9 mouse cellular contexts compared by ENCODE assay signal in genomic region chr11:75402271-75402690, GRCm38 (mm10). TPM values are rescaled to one million over a fixed set of nuclear protein-coding genes. Genes with fewer than 3 reads are reported as not detected.
DNase-seq lines count a peak whose midpoint lies in the region; ATAC-seq and TF ChIP-seq lines count a peak whose summit lies in the region.
"Had no signal": no experiment of that assay in that cellular context is flagged by ENCODE, and none has a peak within 500 bp of the region (broad histone marks: within the 10 kb centered on the region; RNA-seq: fewer than 3 reads in every experiment).

No protein-coding gene starts in this region.

- H3K27ac ChIP-seq in brown adipose tissue, adult 24 weeks (replicated peaks; ENCODE audit: low read depth, low read length): peak overlapping the region; percentile 91
- H3K27ac ChIP-seq in forebrain, postnatal 0 days (ENCODE audit: low read depth, low read length): no peak overlapping the region
- no peak overlapping the region for H3K27ac ChIP-seq in left cerebral cortex, adult 2 months
- no peak overlapping the region; the same call in 1 of the 2 replicates for H3K27ac ChIP-seq in midbrain, embryonic 10.5 days (replicated peaks)
- H3K27ac ChIP-seq in stomach, postnatal 0 days (replicated peaks): peak overlapping the region; percentile 82; the same call in 1 of the 2 replicates
- H3K27ac ChIP-seq: midbrain, embryonic 12.5 days had no signal

- ATAC-seq in forebrain, postnatal 0 days: peak; percentile 85
- peak; percentile 71 for ATAC-seq in inflammation-experienced regulatory T-cells, adult 6 months
- ATAC-seq in stomach, postnatal 0 days (ENCODE audit: low FRiP score, low TSS enrichment): peak; percentile 86

- H3K27me3 ChIP-seq in forebrain, postnatal 0 days (ENCODE audit: insufficient read depth, low read length): no peaks in the 10 kb centered on the region
- no peaks in the 10 kb centered on the region for H3K27me3 ChIP-seq in midbrain, embryonic 10.5 days (ENCODE audit: low read depth, poor library complexity, severe bottlenecking)
- H3K27me3 ChIP-seq in stomach, postnatal 0 days (ENCODE audit: control insufficient read depth, insufficient read depth, low read length): no peaks in the 10 kb centered on the region
- H3K27me3 ChIP-seq: midbrain, embryonic 12.5 days had no signal

- H3K36me3 ChIP-seq in forebrain, postnatal 0 days (ENCODE audit: insufficient read depth): no peaks in the 10 kb centered on the region
- 0 out of 2 replicates have a peak, but pooled peaks cover 9% of the 10 kb centered on the region for H3K36me3 ChIP-seq in midbrain, embryonic 10.5 days
- no peaks in the 10 kb centered on the region; the same call in 1 of the 2 replicates for H3K36me3 ChIP-seq in stomach, postnatal 0 days (ENCODE audit: control insufficient read depth, insufficient read depth, low read length)
- H3K36me3 ChIP-seq: midbrain, embryonic 12.5 days had no signal

- H3K4me1 ChIP-seq in brown adipose tissue, adult 24 weeks (ENCODE audit: control insufficient read depth, insufficient read depth, insufficient read length, low read length): peaks cover 9% of the 10 kb centered on the region; the same call in 1 of the 2 replicates
- H3K4me1 ChIP-seq in forebrain, postnatal 0 days (ENCODE audit: insufficient read depth): 0 out of 2 replicates have a peak, but pooled peaks cover 2% of the 10 kb centered on the region
- peaks cover 3% of the 10 kb centered on the region; the same call in 1 of the 2 replicates for H3K4me1 ChIP-seq in midbrain, embryonic 10.5 days
- peaks cover 2% of the 10 kb centered on the region; the same call in 1 of the 2 replicates for H3K4me1 ChIP-seq in stomach, postnatal 0 days (replicated peaks; ENCODE audit: control insufficient read depth, insufficient read depth)
- H3K4me1 ChIP-seq: midbrain, embryonic 12.5 days had no signal

- no peak overlapping the region for H3K4me2 ChIP-seq in forebrain, postnatal 0 days (ENCODE audit: low read depth)
- no peak overlapping the region for H3K4me2 ChIP-seq in stomach, postnatal 0 days (replicated peaks; ENCODE audit: low read depth)
- H3K4me2 ChIP-seq: midbrain, embryonic 12.5 days had no signal

- H3K4me3 ChIP-seq in brown adipose tissue, adult 24 weeks (ENCODE audit: insufficient read depth, low read depth, low read length): peak overlapping the region; percentile 26
- H3K4me3 ChIP-seq in forebrain, postnatal 0 days (ENCODE audit: low read depth, low read length): no peak overlapping the region
- no peak overlapping the region for H3K4me3 ChIP-seq in left cerebral cortex, adult 2 months
- no peak overlapping the region for H3K4me3 ChIP-seq in midbrain, embryonic 10.5 days
- no peak overlapping the region for H3K4me3 ChIP-seq in stomach, postnatal 0 days (ENCODE audit: low read depth, low read length)
- H3K4me3 ChIP-seq: midbrain, embryonic 12.5 days had no signal

- peak; percentile 82 for TF ChIP-seq CTCF in forebrain, postnatal 0 days (IDR thresholded peaks at IDR 0.05; ENCODE audit: low read depth)
- peak; percentile 76 for TF ChIP-seq CTCF in left cerebral cortex, adult 2 months (IDR thresholded peaks at IDR 0.05)
- peak; percentile 87 for TF ChIP-seq CTCF in stomach, postnatal 0 days (IDR thresholded peaks at IDR 0.05; ENCODE audit: low read depth)

- TF ChIP-seq EP300 in stomach, postnatal 0 days (optimal IDR thresholded peaks at IDR 0.05): no peak

- 56% methylated on average over 5 of the region's 5 CpGs for WGBS in forebrain, postnatal 0 days
- WGBS in midbrain, embryonic 10.5 days: 76% methylated on average over 5 of the region's 5 CpGs
- 40% methylated on average over 5 of the region's 5 CpGs for WGBS in stomach, postnatal 0 days

- intact Hi-C loops in left cerebral cortex, adult 2 months (cut with DNase I): loop anchor here (1.0 to 10.0 kb wide), 3 partner anchors 56 to 173 kb away; partner anchors contain the start of gene Rilp

- peak; percentile 45 for DNase-seq in ovary, adult 18-20 months (ENCODE audit: low spot score)
- no peak for DNase-seq in ovary, postnatal 10 days (ENCODE audit: low spot score)
- peak; percentile 76 for DNase-seq in forebrain, postnatal 0 days
- peak in 1 of 2 experiments; percentile 29 for DNase-seq in left cerebral cortex, adult 2 months (ENCODE audit: extremely low spot score in 1 of 2, low spot score in 2 of 2)
- peak; percentile 38 for DNase-seq in midbrain, embryonic 10.5 days (ENCODE audit: low spot score)
- peak; percentile 54 for DNase-seq in stomach, postnatal 0 days (ENCODE audit: low spot score)

- H3K9ac ChIP-seq in forebrain, postnatal 0 days: no peak overlapping the region
- no peak overlapping the region for H3K9ac ChIP-seq in stomach, postnatal 0 days (ENCODE audit: low read length)
- H3K9ac ChIP-seq: midbrain, embryonic 12.5 days had no signal

- no peaks in the 10 kb centered on the region for H3K9me3 ChIP-seq in forebrain, postnatal 0 days (ENCODE audit: low read length)
- no peaks in the 10 kb centered on the region for H3K9me3 ChIP-seq in midbrain, embryonic 10.5 days (replicated peaks)
- H3K9me3 ChIP-seq in stomach, postnatal 0 days (ENCODE audit: control insufficient read depth, low read length): no peaks in the 10 kb centered on the region
- H3K9me3 ChIP-seq: midbrain, embryonic 12.5 days had no signal

RNA-seq across cellular contexts. Expression of gene Serpinf1, which starts 20.2 kb away (rescaled TPM):
- polyA plus RNA-seq in brown adipose tissue, adult 24 weeks (2012; ENCODE audit: insufficient read depth, insufficient read length, missing spikeins): 78.8 and 102 TPM in 2 replicates
- total RNA-seq in forebrain, postnatal 0 days (2014; rRNA removed): 43.0 and 53.3 TPM in 2 replicates
- polyA plus RNA-seq in forebrain, postnatal 0 days (2015; fragmentation: Nextera tagmentation; extraction: Ambion mirVana): 44.6 and 57.7 TPM in 2 replicates
- 1 to 10 TPM; 3.3 to 5.0 (median 4.9) TPM for polyA plus RNA-seq in inflammation-experienced regulatory T-cells, adult 6 months (2017; shearing (Covaris generic))
- total RNA-seq in left cerebral cortex, adult 2 months (2021): 10 to 100 TPM in 1 of 2 experiments, 1 to 10 TPM in 1; 9.7 to 10.5 TPM
- polyA plus RNA-seq in midbrain, embryonic 10.5 days (2016; fragmentation: Nextera tagmentation; extraction: Ambion mirVana): 69.6 and 70.2 TPM in 2 replicates
- polyA plus RNA-seq in stomach, postnatal 0 days (2015; fragmentation: Nextera tagmentation; extraction: Ambion mirVana): 53.7 and 69.1 TPM in 2 replicates

RNA-seq across cellular contexts. Expression of gene Serpinf2, which starts 37.1 kb away (rescaled TPM):
- polyA plus RNA-seq in brown adipose tissue, adult 24 weeks (2012; ENCODE audit: insufficient read depth, insufficient read length, missing spikeins): 0.48 TPM in 1 of 2 replicates, not detected in the other
- 0.24 TPM in 1 of 2 replicates, not detected in the other for total RNA-seq in forebrain, postnatal 0 days (2014; rRNA removed)
- not detected in 2 replicates for polyA plus RNA-seq in forebrain, postnatal 0 days (2015; fragmentation: Nextera tagmentation; extraction: Ambion mirVana)
- polyA plus RNA-seq in inflammation-experienced regulatory T-cells, adult 6 months (2017; shearing (Covaris generic)): not detected
- under 1 TPM in 1 of 2 experiments, not detected in 1; 0.28 TPM for total RNA-seq in left cerebral cortex, adult 2 months (2021)
- not detected in 2 replicates for polyA plus RNA-seq in midbrain, embryonic 10.5 days (2016; fragmentation: Nextera tagmentation; extraction: Ambion mirVana)
- 17.8 and 19.7 TPM in 2 replicates for polyA plus RNA-seq in stomach, postnatal 0 days (2015; fragmentation: Nextera tagmentation; extraction: Ambion mirVana)
- polyA plus RNA-seq: midbrain, embryonic 12.5 days had no signal

RNA-seq across cellular contexts. Expression of gene Wdr81, which starts 52.2 kb away (rescaled TPM):
- polyA plus RNA-seq in brown adipose tissue, adult 24 weeks (2012; ENCODE audit: insufficient read depth, insufficient read length, missing spikeins): 5.5 and 7.2 TPM in 2 replicates
- total RNA-seq in forebrain, postnatal 0 days (2014; rRNA removed): 15.8 and 15.9 TPM in 2 replicates
- 4.2 and 4.9 TPM in 2 replicates for polyA plus RNA-seq in forebrain, postnatal 0 days (2015; fragmentation: Nextera tagmentation; extraction: Ambion mirVana)
- polyA plus RNA-seq in inflammation-experienced regulatory T-cells, adult 6 months (2017; shearing (Covaris generic)): 1 to 10 TPM; 5.1 to 7.9 (median 5.2) TPM
- 10 to 100 TPM; 19.5 to 20.7 TPM for total RNA-seq in left cerebral cortex, adult 2 months (2021)
- polyA plus RNA-seq in midbrain, embryonic 10.5 days (2016; fragmentation: Nextera tagmentation; extraction: Ambion mirVana): 5.7 and 7.5 TPM in 2 replicates
- polyA plus RNA-seq in stomach, postnatal 0 days (2015; fragmentation: Nextera tagmentation; extraction: Ambion mirVana): 2.6 and 2.7 TPM in 2 replicates

RNA-seq across cellular contexts. Expression of gene Smyd4, which starts 54.0 kb away (rescaled TPM):
- polyA plus RNA-seq in brown adipose tissue, adult 24 weeks (2012; ENCODE audit: insufficient read depth, insufficient read length, missing spikeins): 12.4 and 13.4 TPM in 2 replicates
- 20.8 and 28.8 TPM in 2 replicates for total RNA-seq in forebrain, postnatal 0 days (2014; rRNA removed)
- polyA plus RNA-seq in forebrain, postnatal 0 days (2015; fragmentation: Nextera tagmentation; extraction: Ambion mirVana): 13.9 and 21.5 TPM in 2 replicates
- 10 to 100 TPM; 10.8 to 25.4 (median 23.2) TPM for polyA plus RNA-seq in inflammation-experienced regulatory T-cells, adult 6 months (2017; shearing (Covaris generic))
- 10 to 100 TPM; 15.0 to 16.5 TPM for total RNA-seq in left cerebral cortex, adult 2 months (2021)
- polyA plus RNA-seq in midbrain, embryonic 10.5 days (2016; fragmentation: Nextera tagmentation; extraction: Ambion mirVana): 17.5 and 19.5 TPM in 2 replicates
- polyA plus RNA-seq in stomach, postnatal 0 days (2015; fragmentation: Nextera tagmentation; extraction: Ambion mirVana): 5.0 and 6.3 TPM in 2 replicates

RNA-seq across cellular contexts. Expression of gene Rpa1, which starts 54.2 kb away (rescaled TPM):
- polyA plus RNA-seq in brown adipose tissue, adult 24 weeks (2012; ENCODE audit: insufficient read depth, insufficient read length, missing spikeins): 20.1 and 24.7 TPM in 2 replicates
- 41.6 and 58.5 TPM in 2 replicates for total RNA-seq in forebrain, postnatal 0 days (2014; rRNA removed)
- 50.1 and 54.1 TPM in 2 replicates for polyA plus RNA-seq in forebrain, postnatal 0 days (2015; fragmentation: Nextera tagmentation; extraction: Ambion mirVana)
- 100 to 1,000 TPM; 199 to 296 (median 217) TPM for polyA plus RNA-seq in inflammation-experienced regulatory T-cells, adult 6 months (2017; shearing (Covaris generic))
- total RNA-seq in left cerebral cortex, adult 2 months (2021): 10 to 100 TPM; 41.9 to 42.3 TPM
- 179 and 197 TPM in 2 replicates for polyA plus RNA-seq in midbrain, embryonic 10.5 days (2016; fragmentation: Nextera tagmentation; extraction: Ambion mirVana)
- 46.0 and 48.0 TPM in 2 replicates for polyA plus RNA-seq in stomach, postnatal 0 days (2015; fragmentation: Nextera tagmentation; extraction: Ambion mirVana)

Comparison
In these comparisons a context has a peak if more than half of its experiments do, and no peak if none do; other contexts are left out.
1. H3K27ac ChIP-seq: peak in brown adipose tissue, adult 24 weeks (single experiment) and stomach, postnatal 0 days (single experiment); none in forebrain, postnatal 0 days (single experiment), left cerebral cortex, adult 2 months (single experiment) and midbrain, embryonic 10.5 days (single experiment).
2. RNA of gene Serpinf2, which starts 37.1 kb away (polyA plus RNA-seq): 17.8 to 19.7 TPM in stomach, postnatal 0 days; 0.48 TPM in brown adipose tissue, adult 24 weeks, not detected in inflammation-experienced regulatory T-cells, adult 6 months, not detected in midbrain, embryonic 10.5 days and not detected in forebrain, postnatal 0 days; every median in the first group is over 10 times any median in the second.
3. Peak in every context shown above with its lines, with median percentiles within 50 percentile points of each other: ATAC-seq and CTCF ChIP-seq.